Mouse (Mus musculus): ENCODE measurements around the gene Mob4.

DNA sequence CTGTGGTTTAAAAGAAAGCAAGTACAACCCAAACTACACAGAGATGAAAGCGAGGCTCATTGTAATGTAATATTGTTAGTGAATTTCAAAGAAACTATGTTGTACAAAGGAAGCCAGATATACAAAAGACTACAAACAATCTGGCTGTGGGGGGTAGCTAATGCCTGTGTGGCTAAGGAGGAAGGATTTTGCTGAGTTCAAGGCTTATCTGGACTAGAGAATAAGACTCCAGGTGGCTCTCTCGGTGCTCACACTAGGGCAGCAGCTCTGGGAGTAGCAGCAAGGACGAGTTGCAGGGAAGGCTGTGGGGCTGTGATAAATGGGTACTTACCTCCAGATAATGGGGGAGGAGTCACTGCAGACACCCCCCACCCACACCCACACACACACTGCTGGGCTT is 67.7 kb downstream of the Mob4 start:
- TF ChIP-seq CTCF (IDR thresholded peaks at IDR 0.05; ENCODE audit: control insufficient read depth, insufficient read depth, insufficient read length) = no peak
- TF ChIP-seq CEBPB (IDR thresholded peaks at IDR 0.05; ENCODE audit: low read depth) = no peak
- no peak for TF ChIP-seq MAX (IDR thresholded peaks at IDR 0.05)
- TF ChIP-seq USF1 (IDR thresholded peaks at IDR 0.05; ENCODE audit: low read depth) = no peak
